Mouse (Mus musculus) spleen, embryonic (tissue): Measurements from ENCODE around the gene Ssmem1.

Source experiments
- CTCF ChIA-PET: fragments of 350-600 bp; sonication (Branson Sonifier 250); formaldehyde crosslinking; loops from one replicate; lab custom pipeline; 2022; lab: Charles Lee

The Ssmem1 gene

DNA sequence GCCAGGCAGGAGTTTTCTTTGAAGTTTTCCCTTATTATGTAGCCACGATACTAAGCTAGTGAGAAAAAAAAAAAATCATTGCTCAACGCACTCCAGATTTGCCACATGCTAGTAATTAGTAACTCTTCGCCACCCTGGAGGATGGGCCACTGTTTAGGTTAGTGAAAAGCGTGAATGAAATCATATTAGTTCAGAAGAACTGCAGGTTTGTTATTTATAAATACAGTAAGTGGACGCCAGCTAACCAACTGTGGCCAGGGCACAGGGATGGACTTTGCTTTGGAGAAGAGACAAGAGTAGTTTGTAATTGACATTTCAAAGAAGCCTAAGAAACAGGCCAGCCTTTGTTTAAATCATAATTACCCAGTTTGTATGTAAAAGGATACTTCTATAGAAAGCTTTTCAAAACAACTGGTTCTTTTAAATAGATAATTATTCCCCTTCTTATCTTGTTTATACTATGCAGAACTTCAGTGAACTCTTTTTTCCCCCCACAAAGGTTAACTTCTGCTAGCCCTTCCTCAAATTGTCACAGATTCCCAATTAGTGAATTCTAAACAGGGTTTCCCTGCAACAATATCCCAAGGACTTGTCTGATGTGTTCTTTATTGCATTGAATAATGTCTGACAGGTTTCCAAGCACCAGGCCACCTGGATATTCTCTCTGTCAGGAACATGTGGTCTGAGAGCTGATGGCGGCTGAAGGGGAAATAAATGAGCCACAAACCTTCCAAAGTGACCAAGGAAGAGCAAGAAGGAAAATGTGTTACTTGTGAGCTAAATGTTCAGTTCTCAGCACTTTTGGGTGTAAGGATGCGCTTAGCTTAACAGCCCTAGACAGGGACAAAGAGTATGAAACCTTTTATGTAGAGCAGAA, 16.0 kb downstream of the Ssmem1 start:
- CTCF ChIA-PET: no interaction called here

DNA sequence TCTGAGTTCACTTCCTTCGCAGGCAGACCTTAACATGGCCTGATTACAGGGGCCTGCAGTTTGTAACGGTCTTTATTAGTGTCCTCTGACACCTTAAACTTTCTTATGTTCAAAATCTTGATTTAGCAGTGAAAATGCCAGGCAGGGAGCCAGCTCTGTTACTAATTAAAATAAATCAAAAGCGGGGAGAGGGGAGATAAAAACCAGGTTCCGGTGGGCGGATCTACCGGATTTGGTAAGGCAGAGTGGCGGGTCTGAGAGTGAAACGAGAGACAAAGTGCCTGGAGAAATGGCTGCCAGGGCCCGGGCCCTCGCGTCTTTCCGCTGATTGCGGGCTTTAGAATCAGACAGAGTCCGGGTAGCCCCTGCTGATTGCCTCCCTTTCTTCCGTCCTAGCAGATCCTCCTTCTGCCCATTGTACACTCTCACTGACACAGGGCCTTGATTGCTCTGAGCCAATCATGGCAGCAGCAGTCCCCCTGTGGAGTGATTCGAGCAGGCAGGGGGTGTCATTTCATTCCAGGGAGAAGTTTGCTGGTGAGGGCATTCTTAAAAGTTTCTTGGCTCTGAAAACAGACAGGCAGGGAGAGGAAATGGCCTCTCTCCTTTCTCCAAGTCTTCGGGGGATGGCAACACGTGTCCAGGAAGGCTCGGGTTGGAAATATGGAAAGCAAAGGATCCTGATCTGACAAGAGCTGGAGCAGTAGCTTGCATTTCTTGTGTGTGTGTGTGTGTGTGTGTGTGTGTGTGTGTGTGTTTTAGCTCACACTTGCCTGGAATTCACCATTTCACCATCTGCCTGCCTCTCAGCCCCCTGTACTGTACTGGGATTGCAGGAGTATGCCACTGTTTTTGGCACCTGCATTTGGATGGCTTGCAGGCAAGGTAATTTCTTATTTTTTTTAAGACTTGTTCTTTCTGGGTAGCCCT, 17.2 kb downstream of the Ssmem1 start:
- CTCF ChIA-PET: no interaction called here

DNA sequence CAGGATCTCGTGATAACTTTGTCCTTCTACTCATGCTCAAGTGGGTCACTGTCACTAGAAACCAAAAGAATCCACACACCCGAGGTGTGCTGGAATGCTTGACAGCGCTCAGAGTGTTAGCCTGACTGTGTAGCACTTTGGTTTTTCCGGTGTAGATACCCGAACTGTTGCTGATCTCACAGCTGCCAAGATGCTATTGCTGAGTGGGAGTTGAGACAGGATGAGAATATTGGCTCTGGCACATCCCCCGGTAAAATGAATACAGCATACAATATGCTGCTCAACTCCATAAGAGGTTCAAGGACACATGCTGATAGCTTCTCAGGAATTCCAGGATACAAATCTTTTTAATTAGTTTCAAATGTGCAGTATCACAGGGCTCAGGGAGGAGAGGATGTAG, 19.2 kb downstream of the Ssmem1 start:
- CTCF ChIA-PET: no interaction called here

DNA sequence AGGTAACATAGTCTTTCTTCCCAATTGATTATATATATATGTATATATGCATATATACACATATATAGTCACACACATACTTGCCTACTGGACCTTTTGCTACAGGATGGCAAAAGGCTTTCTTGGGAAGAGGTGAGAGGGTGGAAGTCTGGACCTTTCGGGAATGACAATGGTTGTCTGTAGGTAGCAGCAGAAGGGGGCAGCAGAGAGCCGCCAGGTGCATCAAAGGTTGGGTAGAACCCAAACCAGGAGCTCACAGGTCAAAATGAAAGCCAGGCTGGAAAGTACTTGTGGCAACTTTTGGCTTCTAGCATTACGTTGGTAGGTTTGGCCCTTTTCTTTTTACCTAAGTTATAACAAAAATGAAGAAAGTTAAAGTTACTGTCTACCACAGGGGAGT, 25.7 kb downstream of the Ssmem1 start:
- CTCF ChIA-PET: no interaction called here

DNA sequence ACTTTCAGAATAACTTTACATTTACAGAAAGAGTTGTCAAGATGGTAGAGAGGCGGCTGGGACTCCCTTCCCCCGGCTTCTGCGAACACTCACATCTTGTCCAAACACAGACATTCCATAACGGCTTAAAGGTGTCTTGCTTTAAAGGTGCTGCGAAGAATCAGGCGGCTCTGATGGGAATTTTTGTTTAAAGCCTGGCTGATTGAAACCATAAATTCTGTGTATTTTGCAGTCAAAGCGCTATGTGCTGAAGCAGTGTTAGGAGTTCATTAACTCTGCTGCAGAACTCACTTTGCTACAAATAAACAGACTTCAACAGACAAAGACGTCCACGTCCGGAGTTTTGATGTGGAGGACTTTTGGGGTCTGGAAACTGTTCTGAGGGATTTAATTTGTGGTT, 28.6 kb downstream of the Ssmem1 start:
- CTCF ChIA-PET: interaction anchor here (0.7 kb wide), 1 partner anchor 410 kb away, joined by 6 read pairs; no protein-coding TSS in a partner anchor

DNA sequence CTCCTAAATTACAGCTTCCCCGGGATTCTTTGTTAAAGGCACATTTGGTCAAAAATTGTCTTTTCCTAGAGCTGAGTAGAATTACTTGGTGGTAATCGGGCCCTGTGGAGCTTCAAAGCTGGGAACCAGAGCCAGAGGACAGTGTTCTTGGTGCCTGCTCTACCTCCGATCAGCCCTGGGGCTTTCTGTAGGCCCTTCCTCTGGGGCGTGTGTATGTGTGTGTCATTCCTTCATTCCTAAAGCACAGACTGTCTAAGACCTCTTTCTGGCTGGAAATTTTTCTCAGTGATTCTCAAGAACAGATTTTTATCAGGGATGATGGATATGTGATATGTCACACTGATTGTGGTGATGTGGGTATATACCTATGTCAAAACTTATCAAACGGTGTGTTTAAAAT, 29.2 kb downstream of the Ssmem1 start:
- CTCF ChIA-PET: no interaction called here

DNA sequence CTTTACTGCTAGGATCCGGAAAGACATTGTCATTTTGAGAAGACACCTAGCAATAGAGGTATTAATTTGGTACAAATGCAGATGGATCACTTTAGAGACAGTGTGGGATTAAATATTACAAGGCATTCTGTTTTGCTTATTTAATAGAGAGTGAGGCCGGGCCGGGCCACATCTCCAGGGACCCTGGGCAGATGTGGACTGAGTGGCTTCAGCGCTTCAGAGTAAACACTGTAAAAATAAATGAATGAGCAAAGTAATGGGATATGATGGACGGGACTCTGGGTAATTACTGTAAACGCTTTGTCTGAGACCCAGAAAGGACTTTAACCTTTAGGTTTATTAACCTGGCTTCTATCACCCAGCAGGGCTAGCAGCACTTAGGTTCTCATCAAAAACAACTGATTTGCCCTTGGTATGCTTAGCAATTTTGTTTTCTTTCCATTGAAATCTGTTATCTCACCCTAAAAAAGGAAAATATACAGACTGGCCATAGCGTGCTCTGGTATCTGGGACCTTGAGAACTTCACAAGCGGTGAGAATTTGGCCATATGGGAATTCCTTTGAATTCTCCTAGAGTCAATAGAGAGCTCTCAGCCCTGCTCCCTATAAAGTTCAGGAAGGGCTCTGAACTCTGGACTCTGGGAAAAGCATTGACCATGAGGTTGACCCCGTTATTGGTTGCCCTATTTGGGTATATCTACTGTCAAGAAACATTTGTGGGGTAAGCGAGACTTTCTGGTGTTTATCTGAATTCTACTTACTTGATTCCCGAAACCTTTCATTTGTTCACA, 31.6 kb downstream of the Ssmem1 start, which contains the start of gene Cpa2:
Gene Cpa2 (plus strand): TSS at position 574 of the 791 bp plus-strand sequence.
- CTCF ChIA-PET: no interaction called here

DNA sequence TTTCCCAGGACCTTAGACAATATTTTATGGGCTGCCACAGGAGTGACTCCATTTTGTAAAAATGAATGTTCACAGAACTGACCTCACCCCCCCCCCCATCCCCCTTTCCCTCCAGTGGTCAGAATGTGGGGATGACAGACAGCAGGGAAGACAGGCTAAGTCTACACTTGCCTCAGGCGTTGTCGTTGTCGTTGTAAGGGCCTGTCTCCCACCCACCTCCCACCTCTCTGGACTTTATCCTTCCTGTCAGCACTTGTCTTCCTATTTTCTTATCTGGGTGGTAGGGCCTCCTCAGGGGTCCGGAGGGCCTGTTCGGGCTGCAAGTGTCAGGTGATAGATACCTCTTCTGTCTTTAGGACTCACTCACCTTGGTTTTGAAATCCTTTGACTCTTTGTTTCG, 32.6 kb downstream of the Ssmem1 start:
- CTCF ChIA-PET: no interaction called here

DNA sequence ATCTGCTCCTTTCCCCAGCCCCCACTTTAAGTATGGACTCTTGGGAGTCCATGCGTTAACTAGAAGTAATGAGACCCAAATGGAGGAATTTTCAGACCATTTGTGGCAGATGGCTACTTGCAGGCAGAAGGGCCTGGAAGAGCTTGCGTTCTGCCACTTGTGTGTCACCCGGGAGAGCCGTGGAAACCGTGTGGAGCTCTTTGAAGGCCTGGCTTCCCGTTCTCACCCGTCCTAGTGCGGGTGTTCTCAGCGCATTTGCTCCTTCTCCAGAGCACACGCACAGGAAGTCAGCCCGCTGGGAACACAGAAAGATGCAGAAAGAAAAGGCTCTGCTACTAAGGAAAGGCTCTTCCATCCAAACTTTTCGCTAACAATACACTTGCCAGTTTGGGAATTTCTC, 33.4 kb downstream of the Ssmem1 start:
- CTCF ChIA-PET: no interaction called here

DNA sequence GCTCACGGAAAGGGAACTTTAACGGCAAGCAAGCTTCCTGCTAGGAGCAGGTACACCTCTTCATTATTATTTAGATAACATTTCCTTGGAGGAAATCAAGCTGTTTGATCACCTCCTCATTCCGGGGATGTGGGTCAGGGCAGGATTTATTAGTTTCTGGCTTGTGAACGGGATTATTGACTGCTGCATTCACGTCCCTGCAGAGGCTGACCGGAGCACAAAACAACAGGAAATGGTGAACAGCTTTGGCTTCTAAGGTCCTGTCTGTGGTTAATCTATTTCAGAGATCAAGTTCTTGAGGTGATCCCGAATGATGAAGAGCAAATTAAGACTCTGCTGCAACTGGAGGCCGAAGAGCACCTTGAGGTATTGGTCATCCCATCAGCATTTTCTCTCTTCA, 34.2 kb downstream of the Ssmem1 start:
- CTCF ChIA-PET: no interaction called here

DNA sequence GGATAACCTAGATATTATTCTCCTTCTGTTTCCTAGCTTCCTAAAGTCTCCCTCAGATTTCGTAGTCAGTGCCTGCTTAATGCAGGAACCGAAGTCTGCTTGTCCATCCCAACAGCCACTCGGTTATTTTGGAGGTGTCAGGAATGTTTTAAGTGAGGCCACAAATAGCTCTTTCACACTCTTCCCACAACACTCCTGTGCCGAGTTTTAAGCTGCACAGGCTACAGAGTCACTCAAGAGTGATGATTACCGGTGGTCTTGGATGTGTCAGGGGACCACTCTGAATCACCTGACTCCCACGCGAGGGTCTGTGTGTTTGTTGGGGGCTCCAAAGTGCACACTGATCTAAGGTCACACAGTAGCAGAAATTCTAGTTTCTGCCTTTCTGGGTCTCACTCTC, 36.0 kb downstream of the Ssmem1 start:
- CTCF ChIA-PET: no interaction called here

DNA sequence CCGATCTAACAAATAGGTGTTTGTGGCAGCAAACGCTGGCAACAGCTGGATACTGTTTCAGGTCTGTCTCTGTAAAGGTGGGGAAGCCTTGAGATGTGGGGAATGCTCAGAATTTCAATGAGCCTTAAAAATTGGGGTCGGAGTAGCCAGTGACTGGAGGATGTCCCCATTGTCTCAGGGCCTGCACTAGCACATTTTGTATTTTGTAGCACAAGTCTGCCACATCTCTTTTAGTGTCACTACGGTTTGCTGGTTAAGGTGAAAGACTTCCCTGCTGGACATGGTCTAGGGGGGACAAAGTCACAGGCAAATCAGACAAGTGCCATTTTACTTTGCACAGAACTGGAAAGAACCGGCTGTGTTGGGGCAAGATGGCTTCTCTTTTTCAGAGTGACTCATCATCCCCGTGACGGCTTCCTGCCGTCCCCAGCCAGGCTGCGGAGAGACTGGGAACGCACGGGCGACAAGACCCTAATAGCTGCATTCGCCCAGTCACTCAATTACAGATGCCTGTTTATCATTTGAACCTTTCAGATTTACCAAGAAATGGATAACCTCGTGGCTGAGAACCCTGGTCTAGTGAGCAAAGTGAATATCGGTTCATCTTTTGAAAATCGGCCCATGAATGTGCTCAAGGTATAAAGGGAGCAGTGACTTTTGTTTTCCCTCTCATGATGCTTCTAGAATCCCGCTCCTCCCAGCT, 37.1 kb downstream of the Ssmem1 start:
- CTCF ChIA-PET: no interaction called here

DNA sequence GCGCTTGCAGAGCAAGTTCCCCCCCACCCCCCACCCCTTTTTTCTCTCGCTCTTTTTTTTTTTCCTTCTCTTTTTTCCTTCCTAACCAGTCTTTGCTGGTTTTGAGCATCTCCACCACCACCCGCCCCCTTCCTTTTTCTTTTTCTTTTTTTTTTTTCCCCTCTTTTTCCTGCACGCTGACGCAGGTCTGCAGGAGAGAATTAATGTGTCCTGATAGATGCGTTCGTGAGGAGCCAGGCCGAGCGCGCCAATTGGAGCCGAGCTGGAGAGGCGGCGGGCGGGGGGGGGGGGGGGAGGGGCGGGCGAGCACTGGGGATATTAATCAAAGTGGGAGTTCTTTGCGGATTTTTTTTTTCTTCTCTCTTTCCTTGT, 37.6 kb downstream of the Ssmem1 start:
- CTCF ChIA-PET: no interaction called here

DNA sequence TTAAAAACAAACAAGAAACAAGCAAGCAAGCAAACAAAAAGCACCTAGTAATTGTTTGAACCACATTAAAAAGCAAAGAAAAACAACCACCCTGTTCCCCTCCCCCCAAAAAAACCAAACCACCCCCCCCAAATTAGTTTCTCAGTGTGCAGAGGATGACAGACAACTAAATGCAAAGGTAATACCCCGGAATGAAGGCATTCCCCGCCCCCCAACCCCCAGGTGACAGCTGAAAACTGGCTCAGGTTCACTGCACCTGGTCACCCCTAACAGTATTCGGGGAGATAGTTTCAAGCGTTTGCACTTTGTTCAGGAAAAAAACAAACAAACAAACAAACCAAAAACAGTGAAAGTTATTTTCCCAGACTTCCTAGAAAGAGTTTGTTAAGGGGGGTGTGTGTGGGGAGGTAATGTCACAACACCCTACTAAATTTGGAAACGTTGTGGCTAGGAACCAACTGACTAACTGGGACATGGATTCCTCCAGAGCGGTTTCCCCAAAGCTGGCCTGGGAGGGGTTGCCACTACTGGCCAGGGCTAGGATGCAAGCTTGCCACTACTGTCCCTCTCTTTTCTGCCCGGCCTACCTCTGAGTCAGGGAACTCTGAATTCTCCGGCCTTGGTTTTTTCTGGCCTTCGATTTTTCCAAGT, 38.1 kb downstream of the Ssmem1 start:
- CTCF ChIA-PET: interaction anchor here (0.7 kb wide), 1 partner anchor 417 kb away, joined by 3 read pairs; no protein-coding TSS in a partner anchor

DNA sequence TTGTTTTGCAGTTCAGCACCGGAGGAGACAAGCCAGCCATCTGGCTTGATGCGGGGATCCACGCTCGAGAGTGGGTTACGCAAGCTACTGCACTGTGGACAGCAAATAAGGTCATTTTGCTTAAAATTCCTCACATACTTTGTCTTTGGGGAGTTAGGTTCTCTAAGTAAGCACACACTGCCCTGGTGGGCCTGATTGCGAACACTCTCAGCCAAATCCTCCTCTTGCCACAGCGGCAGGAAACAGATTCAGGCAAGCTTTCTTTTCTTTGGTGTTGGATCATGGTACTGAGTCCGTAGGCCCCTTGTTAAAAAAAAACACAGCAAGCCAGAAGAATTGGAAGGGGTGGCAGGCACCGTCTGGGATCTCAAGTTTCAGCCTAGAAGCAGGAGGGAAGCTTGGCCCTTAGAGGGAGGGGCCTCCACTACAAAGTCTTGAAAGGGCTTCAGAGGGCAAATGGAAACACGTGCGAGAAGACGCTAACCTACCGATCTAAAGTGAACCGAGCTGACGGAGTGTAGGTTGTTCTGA, 39.6 kb downstream of the Ssmem1 start:
- CTCF ChIA-PET: interaction anchor here (0.6 kb wide), 1 partner anchor 12 kb away, joined by 3 read pairs; no protein-coding TSS in a partner anchor

DNA sequence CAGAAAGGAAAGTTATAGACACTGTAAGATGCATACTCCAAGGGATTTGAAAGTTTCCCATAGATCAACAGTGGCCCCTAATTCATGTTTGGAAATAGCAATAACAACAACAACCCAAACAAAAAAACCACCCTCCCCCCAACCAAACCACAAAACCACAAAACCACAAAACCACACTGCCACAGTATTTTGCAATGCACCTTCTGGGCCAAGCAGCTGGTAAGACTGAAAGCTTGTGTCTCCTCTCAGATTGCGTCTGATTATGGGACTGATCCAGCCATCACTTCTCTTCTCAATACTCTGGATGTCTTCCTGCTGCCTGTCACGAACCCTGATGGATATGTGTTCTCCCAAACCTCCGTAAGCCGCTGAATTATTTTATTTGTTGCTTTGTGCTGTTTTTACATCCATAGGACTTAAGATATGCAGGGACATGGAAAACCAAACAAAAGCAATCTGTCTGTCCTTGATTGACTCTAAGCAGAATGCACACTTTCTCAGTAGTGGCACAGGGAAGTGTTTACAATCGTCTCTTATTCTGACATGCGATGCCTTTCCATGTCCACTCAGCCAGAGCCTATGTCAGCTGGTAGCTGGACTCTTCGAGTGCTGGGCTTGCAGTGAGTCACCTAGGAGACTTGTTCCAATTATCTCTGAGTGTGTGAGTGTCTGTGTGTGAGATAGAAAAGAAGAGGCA, 41.0 kb downstream of the Ssmem1 start:
- CTCF ChIA-PET: no interaction called here

DNA sequence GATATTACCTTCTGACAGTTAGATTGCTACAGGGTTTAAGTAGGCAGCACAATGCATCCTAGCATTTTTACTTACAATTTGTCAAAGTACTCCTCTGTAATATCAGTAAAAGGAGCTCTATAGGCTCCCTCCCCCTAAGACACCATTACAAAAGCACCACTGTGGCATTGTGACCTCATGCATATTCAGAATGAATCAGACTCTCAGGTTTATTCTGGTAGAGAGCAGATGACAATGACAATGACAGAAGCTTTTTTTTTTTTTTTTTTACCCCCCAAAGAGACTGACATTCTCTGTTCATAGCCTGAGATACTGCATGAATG, 41.5 kb downstream of the Ssmem1 start:
- CTCF ChIA-PET: no interaction called here

DNA sequence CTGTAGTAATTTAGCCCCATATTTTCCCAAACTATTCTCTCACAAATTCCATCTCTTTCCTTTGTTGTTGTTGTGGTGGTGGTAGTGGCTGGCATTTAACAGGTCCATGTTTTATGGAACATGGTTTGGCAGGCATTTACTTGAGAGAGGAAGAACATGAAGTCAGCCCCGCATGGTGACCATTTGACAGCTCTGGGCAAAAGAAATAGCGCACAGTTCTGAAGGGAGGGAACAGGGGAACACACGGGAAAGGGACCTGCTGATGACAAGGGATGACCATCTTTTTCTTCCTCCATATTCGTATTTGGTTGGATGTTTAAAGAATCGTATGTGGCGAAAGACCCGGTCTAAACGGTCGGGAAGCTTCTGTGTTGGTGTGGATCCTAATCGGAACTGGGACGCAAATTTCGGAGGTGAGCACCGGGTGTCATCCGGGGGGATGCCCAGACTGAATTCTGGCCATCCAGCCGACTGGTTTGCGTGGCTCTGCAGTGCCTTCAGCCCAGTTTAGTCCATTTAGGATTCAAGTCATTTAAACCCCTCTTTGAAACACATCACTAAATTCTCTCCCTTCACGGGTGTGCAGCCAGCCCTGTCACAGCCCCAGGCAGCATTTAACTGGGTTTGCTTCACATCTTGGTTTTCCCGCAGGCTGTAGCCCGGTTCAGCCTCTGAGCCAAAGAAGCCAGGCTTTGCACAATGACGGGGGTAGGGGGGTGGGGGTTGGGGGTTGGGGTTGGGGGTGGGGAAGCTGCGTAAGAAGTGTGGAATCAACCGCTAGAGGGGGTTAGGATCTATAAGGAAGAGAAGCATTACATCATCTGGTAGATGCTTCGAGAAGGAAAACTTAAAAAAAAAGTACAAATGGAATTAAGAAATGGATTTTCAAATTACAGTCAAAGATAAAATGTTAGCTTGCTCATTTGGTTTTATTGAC, 42.3 kb downstream of the Ssmem1 start:
- CTCF ChIA-PET: interaction anchor here (0.6 kb wide), 1 partner anchor 467 kb away, joined by 3 read pairs; no protein-coding TSS in a partner anchor
